Mouse (Mus musculus): ENCODE results near the gene Sox5.

GRCm38 (mm10) chr6:144312781-144313754 is 468.7 kb downstream of the Sox5 start:
- TF ChIP-seq EP300 (IDR thresholded peaks at IDR 0.05; ENCODE audit: low read depth) (no peak), CTCF (IDR thresholded peaks at IDR 0.05; ENCODE audit: low read depth) (no peak)

Data from heart, postnatal 0 days (tissue).